Mouse (Mus musculus) MEL (cell line): ENCODE measurements around the gene Iba57. TPM values are rescaled to one million over a fixed set of nuclear protein-coding genes. Genes with fewer than 3 reads are reported as not detected.

Experiments used
- DNase-seq: peaks from one replicate; pipeline ENCODE4 v3.0.0; 2011; ENCODE audit warnings: low read depth, low spot score
- H3K27ac ChIP-seq: 2 replicates; pipeline ENCODE4 v1.5.1; 2012; ENCODE audit warnings: low read depth, mild to moderate bottlenecking, control low read depth, low read length, moderate library complexity; ENCODE audit not compliant: control insufficient read depth
- H3K27me3 ChIP-seq, 2 experiments: fragments of 150-350 bp in 1 of 2; sonication (generic) in 1 of 2; 2 replicates each; pipeline ENCODE4 v1.6.1; 2012; ENCODE audit warnings: low read length in 2 of 2, mild to moderate bottlenecking in 2 of 2, improper control_type of control experiment in 1 of 2, moderate library complexity in 1 of 2; ENCODE audit not compliant: insufficient read depth in 2 of 2, control insufficient read depth in 1 of 2
- H3K36me3 ChIP-seq, 2 experiments: 2 replicates each; pipeline ENCODE4 v1.6.1; 2012 to 2014; ENCODE audit warnings: low read length in 2 of 2, improper control_type of control experiment in 1 of 2, inconsistent platforms in 1 of 2, mild to moderate bottlenecking in 1 of 2; ENCODE audit not compliant: insufficient read depth in 2 of 2, control insufficient read depth in 1 of 2
- H3K4me1 ChIP-seq, 2 experiments: fragments of 150-350 bp in 1 of 2; sonication (generic) in 1 of 2; 2 replicates each; pipeline ENCODE4 v1.6.1; 2012; ENCODE audit warnings: low read length in 2 of 2, improper control_type of control experiment in 1 of 2, mild to moderate bottlenecking in 1 of 2; ENCODE audit not compliant: insufficient read depth in 2 of 2, control insufficient read depth in 1 of 2
- H3K4me3 ChIP-seq, 2 experiments: fragments of 150-350 bp in 1 of 2; sonication (generic) in 1 of 2; 2 replicates each; pipeline ENCODE4 v1.5.1; 2012; ENCODE audit warnings: low read depth in 2 of 2, low read length in 2 of 2, mild to moderate bottlenecking in 2 of 2, moderate library complexity in 2 of 2, control low read depth in 1 of 2, improper control_type of control experiment in 1 of 2; ENCODE audit not compliant: control insufficient read depth in 1 of 2, insufficient read depth in 1 of 2
- H3K79me2 ChIP-seq: 2 replicates; pipeline ENCODE4 v1.6.1; 2012; ENCODE audit warnings: mild to moderate bottlenecking, low read length, moderate library complexity; ENCODE audit not compliant: control insufficient read depth, poor library complexity, insufficient read depth
- H3K9ac ChIP-seq: 2 replicates; pipeline ENCODE4 v1.6.1; 2012; ENCODE audit warnings: low read depth, mild to moderate bottlenecking, control low read depth, low read length, moderate library complexity; ENCODE audit not compliant: control insufficient read depth, poor library complexity, severe bottlenecking
- H3K9me3 ChIP-seq: fragments of 150-350 bp; sonication (generic); replicated peaks from 2 replicates; pipeline ENCODE4 v1.6.1; 2012; ENCODE audit warnings: mild to moderate bottlenecking, low read length, improper control_type of control experiment, moderate library complexity; ENCODE audit not compliant: insufficient read depth
- BHLHE40 ChIP-seq: IDR thresholded peaks from 2 replicates; pipeline ENCODE4 v1.6.1; 2012; ENCODE audit warnings: low read depth, mild to moderate bottlenecking, inconsistent platforms, low read length, improper control_type of control experiment, borderline replicate concordance
- CHD2 ChIP-seq: IDR thresholded peaks from 2 replicates; pipeline ENCODE4 v1.6.1; 2011; ENCODE audit warnings: low read length, improper control_type of control experiment
- CTCF ChIP-seq, 3 experiments: IDR thresholded peaks in 2 of 3; conservative IDR thresholded peaks in 1 of 3; 2 replicates each; pipeline ENCODE4 v1.5.1; 2011 to 2012; ENCODE audit warnings: low read length in 3 of 3, low read depth in 2 of 3, mild to moderate bottlenecking in 2 of 3, improper control_type of control experiment in 1 of 3, inconsistent platforms in 1 of 3, mixed read lengths in 1 of 3, moderate library complexity in 1 of 3; ENCODE audit not compliant: control insufficient read depth in 1 of 3, insufficient read depth in 1 of 3, poor library complexity in 1 of 3, severe bottlenecking in 1 of 3
- E2F4 ChIP-seq: IDR thresholded peaks from 2 replicates; pipeline ENCODE4 v1.6.1; 2011; ENCODE audit warnings: low read depth, low read length, improper control_type of control experiment, borderline replicate concordance
- ELF1 ChIP-seq: IDR thresholded peaks from 2 replicates; pipeline ENCODE4 v1.6.1; 2014; ENCODE audit warnings: low read depth, mild to moderate bottlenecking, inconsistent platforms, low read length, improper control_type of control experiment, moderate library complexity
- EP300 ChIP-seq, 2 experiments: IDR thresholded peaks; 2 replicates each; pipeline ENCODE4 v1.6.1; 2011; ENCODE audit warnings: improper control_type of control experiment in 2 of 2, low read length in 2 of 2, low read depth in 1 of 2, mild to moderate bottlenecking in 1 of 2
- ETS1 ChIP-seq: IDR thresholded peaks from 2 replicates; pipeline ENCODE4 v1.6.1; 2012; ENCODE audit warnings: low read depth, mild to moderate bottlenecking, inconsistent platforms, low read length, improper control_type of control experiment, moderate library complexity
- GATA1 ChIP-seq: IDR thresholded peaks from 2 replicates; pipeline ENCODE4 v1.6.1; 2011; ENCODE audit warnings: low read depth, low read length, improper control_type of control experiment
- HCFC1 ChIP-seq: IDR thresholded peaks from 2 replicates; pipeline ENCODE4 v1.6.1; 2012; ENCODE audit warnings: low read depth, mild to moderate bottlenecking, inconsistent platforms, low read length, improper control_type of control experiment, moderate library complexity
- KAT2A ChIP-seq: conservative IDR thresholded peaks from 2 replicates; pipeline ENCODE4 v1.6.1; 2012; ENCODE audit warnings: low read depth, low read length, improper control_type of control experiment, inconsistent platforms
- MAFK ChIP-seq: IDR thresholded peaks from 2 replicates; pipeline ENCODE4 v1.6.1; 2011; ENCODE audit warnings: low read depth, mild to moderate bottlenecking, low read length, improper control_type of control experiment, borderline replicate concordance
- MAX ChIP-seq: IDR thresholded peaks from 2 replicates; pipeline ENCODE4 v1.6.1; 2011; ENCODE audit warnings: low read length, improper control_type of control experiment
- MAZ ChIP-seq: IDR thresholded peaks from 2 replicates; pipeline ENCODE4 v1.6.1; 2012; ENCODE audit warnings: low read depth, mild to moderate bottlenecking, inconsistent platforms, low read length, improper control_type of control experiment
- MEF2A ChIP-seq: IDR thresholded peaks from 2 replicates; pipeline ENCODE4 v1.6.1; 2014; ENCODE audit warnings: low read depth, mild to moderate bottlenecking, inconsistent platforms, low read length, improper control_type of control experiment; ENCODE audit not compliant: poor library complexity, insufficient replicate concordance, severe bottlenecking; ENCODE audit errors: extremely low read depth
- MYC ChIP-seq: IDR thresholded peaks from 2 replicates; pipeline ENCODE4 v1.6.1; 2011; ENCODE audit warnings: low read depth, mild to moderate bottlenecking, low read length, improper control_type of control experiment, moderate library complexity
- NELFE ChIP-seq: IDR thresholded peaks from 2 replicates; pipeline ENCODE4 v1.6.1; 2011; ENCODE audit warnings: low read depth, low read length, improper control_type of control experiment
- NRF1 ChIP-seq: IDR thresholded peaks from 2 replicates; pipeline ENCODE4 v1.6.1; 2014; ENCODE audit warnings: low read depth, mild to moderate bottlenecking, inconsistent platforms, low read length, improper control_type of control experiment, moderate library complexity; ENCODE audit not compliant: poor library complexity, insufficient read depth, severe bottlenecking
- POLR2A ChIP-seq, 2 experiments: IDR thresholded peaks; 2 replicates each; pipeline ENCODE4 v1.6.1; 2011 to 2012; ENCODE audit warnings: low read length in 2 of 2, mild to moderate bottlenecking in 2 of 2, control low read depth in 1 of 2, improper control_type of control experiment in 1 of 2, low read depth in 1 of 2, moderate library complexity in 1 of 2; ENCODE audit not compliant: control insufficient read depth in 1 of 2, insufficient read depth in 1 of 2, poor library complexity in 1 of 2
- POLR2AphosphoS2 ChIP-seq: IDR thresholded peaks from 2 replicates; pipeline ENCODE4 v1.6.1; 2011; ENCODE audit warnings: low read length, improper control_type of control experiment
- POLR2AphosphoS5 ChIP-seq: IDR thresholded peaks from 2 replicates; pipeline ENCODE4 v1.6.1; 2012; ENCODE audit warnings: low read depth, borderline replicate concordance, mild to moderate bottlenecking, inconsistent platforms, low read length, moderate library complexity, mixed read lengths
- RAD21 ChIP-seq: IDR thresholded peaks from 2 replicates; pipeline ENCODE4 v1.6.1; 2011; ENCODE audit warnings: mild to moderate bottlenecking, low read depth, low read length, improper control_type of control experiment
- SIN3A ChIP-seq: IDR thresholded peaks from 2 replicates; pipeline ENCODE4 v1.6.1; 2012; ENCODE audit warnings: low read length, improper control_type of control experiment, inconsistent platforms
- TAL1 ChIP-seq: IDR thresholded peaks from 2 replicates; pipeline ENCODE4 v1.6.1; 2012; ENCODE audit warnings: mild to moderate bottlenecking, inconsistent platforms, low read length, moderate library complexity, mixed read lengths
- TBP ChIP-seq: IDR thresholded peaks from 2 replicates; pipeline ENCODE4 v1.8.0; 2011; ENCODE audit warnings: low read depth, low read length, improper control_type of control experiment
- TCF12 ChIP-seq: IDR thresholded peaks from 2 replicates; pipeline ENCODE4 v1.6.1; 2014; ENCODE audit warnings: low read depth, mild to moderate bottlenecking, inconsistent platforms, low read length, improper control_type of control experiment, moderate library complexity
- UBTF ChIP-seq: IDR thresholded peaks from 2 replicates; pipeline ENCODE4 v1.6.1; 2012; ENCODE audit warnings: low read depth, mild to moderate bottlenecking, inconsistent platforms, low read length, improper control_type of control experiment, moderate library complexity, borderline replicate concordance; ENCODE audit not compliant: insufficient read depth
- USF1 ChIP-seq: IDR thresholded peaks from 2 replicates; pipeline ENCODE4 v1.6.1; 2014; ENCODE audit warnings: low read depth, mild to moderate bottlenecking, inconsistent platforms, low read length, improper control_type of control experiment, moderate library complexity
- USF2 ChIP-seq, 2 experiments: IDR thresholded peaks; 2 replicates each; pipeline ENCODE4 v1.6.1; 2011 to 2012; ENCODE audit warnings: improper control_type of control experiment in 2 of 2, low read length in 2 of 2, borderline replicate concordance in 1 of 2, inconsistent platforms in 1 of 2, low read depth in 1 of 2, mild to moderate bottlenecking in 1 of 2; ENCODE audit not compliant: insufficient read depth in 1 of 2
- ZC3H11A ChIP-seq: IDR thresholded peaks from 2 replicates; pipeline ENCODE4 v1.6.1; 2012; ENCODE audit warnings: low read depth, mild to moderate bottlenecking, inconsistent platforms, low read length, improper control_type of control experiment
- ZNF384 ChIP-seq: IDR thresholded peaks from 2 replicates; pipeline ENCODE4 v1.6.1; 2012; ENCODE audit warnings: low read depth, mild to moderate bottlenecking, inconsistent platforms, low read length, improper control_type of control experiment
- polyA plus RNA-seq, 2 experiments: library from polyadenylated mRNA; stranded (reverse) in 1 of 2; unstranded in 1 of 2; fragments of >175 nt in 1 of 2; fragments of >200 nt in 1 of 2; gene quantifications; 2 replicates each; pipeline versions ENCODE4 v1.2.1 to v1.2.4; 2012; ENCODE audit warnings: low replicate concordance in 2 of 2, low read depth in 1 of 2; ENCODE audit not compliant: insufficient read length in 2 of 2, insufficient read depth in 1 of 2, missing spikeins in 1 of 2
- total RNA-seq: library from RNA; depleted of rRNA; stranded (reverse); fragments of 300-350 nt; gene quantifications from 2 replicates; pipeline ENCODE4 v1.2.3, GENCODE M21; 2012

Iba57 gene
- total and polyA plus RNA-seq, 3 experiments, result 14.7 to 18.8 TPM; not detected in 1

- TF ChIP-seq USF2 (IDR thresholded peaks at IDR 0.05; ENCODE audit: borderline replicate concordance in 1 of 2, insufficient read depth in 1 of 2, low read depth in 1 of 2, low read length in 2 of 2) (no peak), CTCF (IDR thresholded peaks at IDR 0.05 in 2 of 3, conservative IDR thresholded peaks at IDR 0.05 in 1 of 3; ENCODE audit: control insufficient read depth in 1 of 3, insufficient read depth in 1 of 3, low read depth in 2 of 3, low read length in 3 of 3, poor library complexity in 1 of 3, severe bottlenecking in 1 of 3) (no peak), ZC3H11A (no peak), NRF1 (peak; percentile 62), MAZ (no peak; the same call in 1 of the 2 replicates), KAT2A (no peak), MEF2A (peak; percentile 39; the same call in 1 of the 2 replicates), RAD21 (no peak), POLR2AphosphoS5 (no peak), BHLHE40 (peak; percentile 83), E2F4 (no peak), NELFE (peak; percentile 46), HCFC1 (peak; percentile 42; the same call in 1 of the 2 replicates), POLR2A (IDR thresholded peaks at IDR 0.05; ENCODE audit: control insufficient read depth in 1 of 2, insufficient read depth in 1 of 2, low read depth in 1 of 2, low read length in 2 of 2, poor library complexity in 1 of 2) (peak in 1 of 2 experiments; percentile 44; a peak in 2 of 4 replicates), USF1 (no peak), MAFK (peak; percentile 78; the same call in 1 of the 2 replicates), TCF12 (peak; percentile 100)
Observed at GRCm38 (mm10) chr11:59164384-59164783, 845 bp upstream of the Iba57 start (continued).

GRCm38 (mm10) chr11:59162443-59163254 lies 890 bp downstream of the Iba57 start:
- no peaks in the 10 kb centered on the region for H3K27me3 ChIP-seq
- peaks cover 0 to 31% of the 10 kb centered on the region in 2 experiments; a peak in 2 of 4 replicates for H3K36me3 ChIP-seq
- H3K9me3 ChIP-seq, result no peaks in the 10 kb centered on the region
- peak overlapping the region; percentile 68 for H3K9ac ChIP-seq
- H3K4me3 ChIP-seq, result peak overlapping the region; percentile 67 to 68
- DNase-seq, result no peak
- H3K4me1 ChIP-seq, result peaks cover 22 to 37% of the 10 kb centered on the region in 2 experiments
- peak overlapping the region; percentile 50 for H3K27ac ChIP-seq
- peaks cover 10% of the 10 kb centered on the region for H3K79me2 ChIP-seq
- TF ChIP-seq MAX (no peak), CHD2 (no peak), GATA1 (0 out of 2 replicates have a peak, but pooled peaks have one; percentile 14), UBTF (no peak), ETS1 (peak; percentile 46; the same call in 1 of the 2 replicates), POLR2AphosphoS2 (no peak), USF2 (IDR thresholded peaks at IDR 0.05; ENCODE audit: borderline replicate concordance in 1 of 2, insufficient read depth in 1 of 2, low read depth in 1 of 2, low read length in 2 of 2) (no peak), TAL1 (peak; percentile 41), TCF12 (no peak), USF1 (no peak), MYC (no peak), EP300 (IDR thresholded peaks at IDR 0.05; ENCODE audit: low read depth in 1 of 2, low read length in 2 of 2) (no peak), ELF1 (no peak), HCFC1 (no peak), BHLHE40 (no peak), CTCF (IDR thresholded peaks at IDR 0.05 in 2 of 3, conservative IDR thresholded peaks at IDR 0.05 in 1 of 3; ENCODE audit: control insufficient read depth in 1 of 3, insufficient read depth in 1 of 3, low read depth in 2 of 3, low read length in 3 of 3, poor library complexity in 1 of 3, severe bottlenecking in 1 of 3) (no peak), MEF2A (no peak), ZC3H11A (no peak), MAZ (no peak), ZNF384 (no peak), TBP (no peak), KAT2A (no peak), SIN3A (no peak)
